Mouse (Mus musculus) stomach, adult 2 months (tissue): ENCODE data around the gene Tmem192. TPM values are rescaled to one million over a fixed set of nuclear protein-coding genes. Genes with fewer than 3 reads are reported as not detected.

ENCODE experiments used
- polyA plus RNA-seq: library from polyadenylated mRNA; depleted of rRNA; stranded (reverse); fragments of >200 nt; gene quantifications from 2 replicates; pipeline ENCODE4 v1.2.3, GENCODE M21; 2012; rRNA removed

Gene Tmem192
- polyA plus RNA-seq = 20.3 and 38.1 TPM in 2 replicates

GRCm38 (mm10) chr8:64946820-64947697 is at the start of gene Tmem192:
TSS of gene Tmem192 (plus strand) at chr8:64947185.

GRCm38 (mm10) chr8:64987731-64988130 is 40.7 kb downstream of the Tmem192 start, which contains the start of gene Trim75:
TSS of gene Trim75 (minus strand) at chr8:64987831.

GRCm38 (mm10) chr8:65018423-65018822 is 71.4 kb downstream of the Tmem192 start, which contains the start of the genes Trim61 and Trim60:
TSS of gene Trim61 (minus strand) at chr8:65018523.
TSS of gene Trim60 (minus strand) at chr8:65018584.

Other genes starting within 250 kb of the Tmem192 start
- gene Msmo1, start 213.4 kb upstream of the Tmem192 start, polyA plus RNA-seq = 5.2 and 7.4 TPM in 2 replicates
- gene Klhl2, start 97.2 kb upstream of the Tmem192 start, polyA plus RNA-seq = 3.1 and 3.4 TPM in 2 replicates
- not detected in 2 replicates for gene Trim75, start 40.6 kb downstream of the Tmem192 start, polyA plus RNA-seq
- gene Trim61, start 71.3 kb downstream of the Tmem192 start, polyA plus RNA-seq = not detected in 2 replicates
- gene Trim60, start 71.4 kb downstream of the Tmem192 start, polyA plus RNA-seq = not detected in 2 replicates
- not detected in 2 replicates for gene Apela, start 90.2 kb downstream of the Tmem192 start, polyA plus RNA-seq
- not detected in 2 replicates for gene Gm10663, start 127.8 kb downstream of the Tmem192 start, polyA plus RNA-seq
- gene BC030870, start 182.4 kb downstream of the Tmem192 start, polyA plus RNA-seq = 0.42 and 0.66 TPM in 2 replicates